Mouse (Mus musculus) heart, adult 2 months (tissue): Measurements from ENCODE around the gene Syt15. TPM values are rescaled to one million over a fixed set of nuclear protein-coding genes. Genes with fewer than 3 reads are reported as not detected.

ENCODE experiments used
- DNase-seq, 2 experiments: peaks; one replicate each; pipeline ENCODE4 v3.0.0; 2021
- H3K27ac ChIP-seq: fragments of 200-600 bp; 2 replicates; pipeline ENCODE4 v1.8.1; 2022
- H3K27me3 ChIP-seq: fragments of 200-500 bp; 2 replicates; pipeline ENCODE4 v1.6.1; 2012; ENCODE audit warnings: mild to moderate bottlenecking, low read length, inconsistent platforms, mixed read lengths; ENCODE audit not compliant: control insufficient read depth, insufficient read depth
- H3K36me3 ChIP-seq: fragments of 200-500 bp; 2 replicates; pipeline ENCODE4 v1.6.1; 2012; ENCODE audit warnings: low read length, inconsistent platforms; ENCODE audit not compliant: control insufficient read depth, insufficient read depth
- H3K4me1 ChIP-seq: fragments of 200-500 bp; 2 replicates; pipeline ENCODE4 v1.6.1; 2011; ENCODE audit warnings: low read length; ENCODE audit not compliant: control insufficient read depth, insufficient read depth
- H3K4me3 ChIP-seq: fragments of 200-600 bp; 2 replicates; pipeline ENCODE4 v1.8.1; 2022
- H3K79me2 ChIP-seq: fragments of 200-500 bp; replicated peaks from 2 replicates; pipeline ENCODE4 v1.6.1; 2012; ENCODE audit warnings: mild to moderate bottlenecking, inconsistent platforms, low read length, moderate library complexity, mixed read lengths; ENCODE audit not compliant: control insufficient read depth, insufficient read depth
- H3K9ac ChIP-seq: fragments of 200-500 bp; 2 replicates; pipeline ENCODE4 v1.6.1; 2012; ENCODE audit warnings: low read depth, mild to moderate bottlenecking, control low read depth, inconsistent platforms, low read length, mixed read lengths
- CTCF ChIP-seq: fragments of 200-600 bp; IDR thresholded peaks from 2 replicates; pipeline ENCODE4 v1.8.1; 2022; ENCODE audit warnings: antibody characterized with exemption, mild to moderate bottlenecking, moderate library complexity
- EP300 ChIP-seq: fragments of 200-500 bp; IDR thresholded peaks from 2 replicates; pipeline ENCODE4 v1.6.1; 2011; ENCODE audit warnings: low read depth, low read length, control low read depth; ENCODE audit not compliant: insufficient read depth
- POLR2A ChIP-seq: fragments of 200-500 bp; IDR thresholded peaks from 2 replicates; pipeline ENCODE4 v1.6.1; 2011; ENCODE audit warnings: mild to moderate bottlenecking, low read depth, low read length, control low read depth; ENCODE audit not compliant: insufficient read depth
- WGBS: fragments of 180-500 bp; shearing (Covaris S2); methylation state at CpG from one replicate; pipeline ENCODE4 v1.1.7; 2018; 5-methylcytosine and 5-hydroxymethylcytosine counted together
- intact Hi-C: fragments of 180-260 bp; cut with DNase I; formaldehyde crosslinking; loops from one replicate; pipeline ENCODE4 v1.15.1; 2025
- long read RNA-seq: library from polyadenylated mRNA; stranded (forward); transcript quantifications from one replicate; pipeline ENCODE4 v2.0.0, GENCODE M21; 2021
- polyA plus RNA-seq: library from polyadenylated mRNA; depleted of rRNA; stranded (reverse); fragments of >200 nt; gene quantifications from 2 replicates; pipeline ENCODE4 v1.2.3, GENCODE M21; 2012; rRNA removed
- total RNA-seq, 2 experiments: library from RNA; stranded (reverse); gene quantifications; 2 replicates each; pipeline ENCODE4 v1.2.3; 2021

The Syt15 gene
- under 1 TPM; 0.43 to 0.78 TPM for total RNA-seq
- polyA plus RNA-seq, result 1.5 and 1.6 TPM in 2 replicates
- long read RNA-seq, result 0 reads

GRCm38 (mm10) chr14:34219295-34219694 is at the start of gene Syt15:
TSS of gene Syt15 (plus strand) at chr14:34219595.
- no peaks in the 10 kb centered on the region for H3K27me3 ChIP-seq
- H3K27ac ChIP-seq, result no peak within 1 kb of the TSS
- 79% methylated on average over 6 of the region's 6 CpGs for WGBS
- no peak for TF ChIP-seq CTCF
- no peak for TF ChIP-seq POLR2A
- peaks cover 1% of the 10 kb centered on the region; the same call in 1 of the 2 replicates for H3K4me1 ChIP-seq
- H3K36me3 ChIP-seq, result no peaks in the 10 kb centered on the region
- intact Hi-C loops, result no loop called here
- H3K79me2 ChIP-seq, result no peaks in the 10 kb centered on the region
- H3K4me3 ChIP-seq, result no peak within 1 kb of the TSS
- no peak within 1 kb of the TSS for H3K9ac ChIP-seq
- no peak for DNase-seq

DNA sequence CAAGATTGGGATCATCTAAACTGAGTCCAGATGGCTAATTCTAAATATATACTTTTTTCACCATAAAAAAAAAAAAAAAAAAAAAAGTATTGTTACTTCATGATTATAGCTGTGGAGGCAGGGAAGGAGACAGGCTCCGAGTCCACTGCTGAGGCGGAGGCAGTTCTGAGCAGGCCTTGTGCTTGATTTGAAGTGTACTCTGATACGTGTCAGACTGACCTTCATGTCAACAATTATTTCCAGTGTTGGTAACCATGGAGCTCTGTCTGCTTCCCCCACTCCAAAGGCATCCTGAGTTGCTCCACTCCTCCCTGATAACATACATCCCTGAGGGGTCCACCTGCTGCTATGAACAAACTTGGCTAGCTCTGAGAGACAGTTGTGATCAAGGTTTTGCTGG is 48.3 kb upstream of the Syt15 start:
- 74% methylated on average over 3 of the region's 3 CpGs for WGBS
- H3K4me1 ChIP-seq, result no peaks in the 10 kb centered on the region
- 0 out of 2 replicates have a peak, but pooled peaks cover 1% of the 10 kb centered on the region for H3K27me3 ChIP-seq
- no peak overlapping the region for H3K4me3 ChIP-seq
- no peak overlapping the region for H3K9ac ChIP-seq
- no peak overlapping the region for H3K27ac ChIP-seq
- no peaks in the 10 kb centered on the region for H3K79me2 ChIP-seq
- no peak for TF ChIP-seq EP300
- TF ChIP-seq POLR2A, result no peak
- TF ChIP-seq CTCF, result no peak
- H3K36me3 ChIP-seq, result no peaks in the 10 kb centered on the region
- no peak for DNase-seq
- intact Hi-C loops, result no loop called here

DNA sequence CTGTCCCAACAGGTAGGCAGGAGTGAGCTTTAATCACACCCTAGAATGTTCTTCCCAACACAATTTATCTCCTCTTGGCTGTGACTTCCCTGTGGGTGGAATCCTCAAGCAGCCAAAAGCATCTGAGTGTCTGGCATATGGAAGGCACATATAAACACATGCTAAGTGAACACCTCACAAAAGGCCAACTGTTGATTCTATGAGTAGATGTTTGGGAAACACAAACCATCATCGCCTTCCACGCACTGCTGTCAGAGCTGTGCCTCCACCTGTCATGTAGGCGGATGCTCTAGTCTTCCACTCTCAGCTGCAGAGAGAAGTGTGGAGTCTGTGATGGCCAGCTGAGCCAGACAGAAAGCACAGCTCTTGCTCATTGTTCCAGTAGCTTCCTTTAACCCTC is 40.0 kb upstream of the Syt15 start:
- no peaks in the 10 kb centered on the region for H3K4me1 ChIP-seq
- no peaks in the 10 kb centered on the region for H3K36me3 ChIP-seq
- no peak for TF ChIP-seq EP300
- no peak for TF ChIP-seq POLR2A
- TF ChIP-seq CTCF, result no peak
- H3K4me3 ChIP-seq, result no peak overlapping the region
- H3K9ac ChIP-seq, result no peak overlapping the region
- H3K27ac ChIP-seq, result no peak overlapping the region
- no peak for DNase-seq
- no peaks in the 10 kb centered on the region for H3K27me3 ChIP-seq
- 86% methylated on average over 3 of the region's 3 CpGs for WGBS
- no peaks in the 10 kb centered on the region for H3K79me2 ChIP-seq
- intact Hi-C loops, result no loop called here

DNA sequence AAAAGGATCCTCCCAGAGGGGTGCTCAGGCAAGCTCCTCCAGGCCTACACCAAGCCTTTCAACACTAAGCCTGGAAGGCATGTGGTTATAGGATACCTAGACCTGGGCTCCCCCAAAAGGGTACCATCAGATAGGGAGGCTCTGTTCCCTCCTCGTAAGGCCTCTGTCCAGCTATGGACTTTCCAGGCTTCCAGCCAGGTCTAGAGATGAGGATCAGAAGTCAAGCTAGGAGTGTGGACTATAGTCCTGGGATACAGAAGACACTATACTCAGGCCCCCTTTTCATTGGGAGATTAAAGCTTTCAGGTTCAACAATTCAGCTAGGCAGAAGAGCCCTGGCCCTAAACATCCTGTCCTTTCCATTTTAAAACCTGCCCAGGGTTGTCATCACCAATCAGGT is 36.3 kb upstream of the Syt15 start:
- Histone ChIP-seq H3K79me2 (no peaks in the 10 kb centered on the region), H3K4me1 (no peaks in the 10 kb centered on the region), H3K27ac (no peak overlapping the region), H3K27me3 (no peaks in the 10 kb centered on the region), H3K9ac (no peak overlapping the region), H3K36me3 (no peaks in the 10 kb centered on the region), H3K4me3 (no peak overlapping the region)
- WGBS, result 74% methylated on average over 1 of the region's 1 CpGs
- no peak for DNase-seq
- TF ChIP-seq EP300 (no peak), CTCF (no peak), POLR2A (no peak)
- intact Hi-C loops, result no loop called here

GRCm38 (mm10) chr14:34188629-34189028 is 30.8 kb upstream of the Syt15 start:
- Histone ChIP-seq H3K4me3 (no peak overlapping the region), H3K36me3 (no peaks in the 10 kb centered on the region), H3K9ac (no peak overlapping the region), H3K79me2 (no peaks in the 10 kb centered on the region), H3K27me3 (no peaks in the 10 kb centered on the region), H3K4me1 (no peaks in the 10 kb centered on the region), H3K27ac (no peak overlapping the region)
- intact Hi-C loops, result loop anchor here (1.0 kb wide), 1 partner anchor 47 kb away; no protein-coding TSS in a partner anchor
- WGBS, result 68% methylated on average over 5 of the region's 5 CpGs
- no peak for TF ChIP-seq EP300
- TF ChIP-seq CTCF, result peak; percentile 69
- TF ChIP-seq POLR2A, result no peak
- DNase-seq, result peak; percentile 26 to 38

- intact Hi-C loops, result no loop called here
- no peak for DNase-seq
- Histone ChIP-seq H3K27me3 (no peaks in the 10 kb centered on the region), H3K4me3 (no peak overlapping the region), H3K9ac (no peak overlapping the region), H3K79me2 (no peaks in the 10 kb centered on the region), H3K36me3 (no peaks in the 10 kb centered on the region), H3K27ac (no peak overlapping the region), H3K4me1 (no peaks in the 10 kb centered on the region)
- 69% methylated on average over 7 of the region's 7 CpGs for WGBS
- TF ChIP-seq EP300 (no peak), CTCF (no peak), POLR2A (no peak)
These were observed 29.0 kb upstream of the Syt15 start for GRCm38 (mm10) chr14:34190361-34190760.

DNA sequence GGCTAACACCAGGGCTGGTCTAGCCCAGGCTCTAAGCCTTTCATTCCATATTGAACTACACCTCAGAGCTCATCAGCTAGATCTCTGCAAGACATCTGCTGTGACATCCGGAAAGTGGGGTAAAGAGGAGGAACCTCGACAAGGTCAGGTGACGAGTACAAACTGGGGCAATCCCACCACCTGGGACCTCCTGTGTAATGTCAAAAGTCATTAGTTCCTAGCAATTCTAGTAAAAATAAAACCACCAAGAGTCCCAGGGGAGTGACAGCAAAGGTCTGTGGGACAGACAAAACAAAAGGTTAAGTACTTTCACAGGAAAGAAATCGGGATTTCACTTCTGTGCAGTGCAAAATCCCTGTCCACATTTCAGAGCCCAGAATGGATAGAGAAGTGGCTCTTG is 25.5 kb upstream of the Syt15 start:
- H3K4me3 ChIP-seq, result no peak overlapping the region
- no peaks in the 10 kb centered on the region for H3K36me3 ChIP-seq
- H3K9ac ChIP-seq, result no peak overlapping the region
- no peaks in the 10 kb centered on the region for H3K27me3 ChIP-seq
- intact Hi-C loops, result no loop called here
- no peak for DNase-seq
- 73% methylated on average over 4 of the region's 4 CpGs for WGBS
- no peak overlapping the region for H3K27ac ChIP-seq
- no peaks in the 10 kb centered on the region for H3K4me1 ChIP-seq
- no peaks in the 10 kb centered on the region for H3K79me2 ChIP-seq
- TF ChIP-seq CTCF (no peak), POLR2A (no peak), EP300 (no peak)
